Mouse (Mus musculus): ENCODE measurements at regions not wholly inside any gene's neighbourhood (a gene's known extent, or its start where the extent isn't known, plus 50 kb on each side); places are given as distances from the start of the nearest gene placed in this dataset.

GRCm38 (mm10) chr1:112378660-112379059, 513.9 kb upstream of the Dsel start:
- TF ChIP-seq CTCF (IDR thresholded peaks at IDR 0.05; ENCODE audit: low read depth) (peak; percentile 63), EP300 (IDR thresholded peaks at IDR 0.05; ENCODE audit: low read depth) (no peak)

Data from liver, postnatal 0 days (tissue).